Mouse (Mus musculus): ENCODE data around the gene Cdc42bpg. TPM values are rescaled to one million over a fixed set of nuclear protein-coding genes. Genes with fewer than 3 reads are reported as not detected.
A peak's percentile ranks its signal among the peaks of the same experiment; 100 is the strongest.

Gene Cdc42bpg
- polyA plus RNA-seq, 2 experiments: 2.0 to 15.2 TPM

DNA sequence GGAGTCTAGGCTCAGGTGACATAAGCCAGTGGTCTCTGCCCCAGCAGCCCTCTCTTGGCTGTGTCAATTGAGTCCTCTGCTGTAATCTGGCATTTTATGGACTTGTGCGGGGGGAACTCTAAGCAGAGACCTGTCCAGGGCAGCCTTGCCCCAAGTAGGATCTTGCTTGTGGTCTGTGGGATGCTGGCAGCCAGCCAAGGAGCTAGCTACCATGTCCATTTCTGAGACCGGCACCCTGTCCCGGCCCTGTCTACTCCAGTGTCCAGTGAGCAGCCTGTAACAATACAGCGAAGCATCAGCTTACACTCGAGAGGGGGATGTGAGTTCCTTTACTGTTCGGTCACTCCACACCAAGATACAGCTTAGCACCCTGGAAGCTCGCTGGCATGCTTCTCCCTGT is 47.8 kb downstream of the Cdc42bpg start:
- 80% methylated on average over 7 of the region's 7 CpGs for WGBS
- H3K9me3 ChIP-seq (ENCODE audit: control insufficient read depth, low read length): no peaks in the 10 kb centered on the region
- DNase-seq (ENCODE audit: low spot score): no peak
- H3K4me2 ChIP-seq (replicated peaks; ENCODE audit: low read depth, low read length, severe bottlenecking): no peak overlapping the region
- H3K36me3 ChIP-seq (ENCODE audit: control insufficient read depth, insufficient read depth, low read length): peaks cover 27% of the 10 kb centered on the region
- no peak overlapping the region for H3K4me3 ChIP-seq (replicated peaks; ENCODE audit: low read length)
- H3K27me3 ChIP-seq (ENCODE audit: control insufficient read depth, insufficient read depth, low read length): no peaks in the 10 kb centered on the region
- H3K27ac ChIP-seq (replicated peaks; ENCODE audit: low read depth, low read length): no peak overlapping the region
- ATAC-seq (ENCODE audit: low FRiP score, low read depth): no peak
- no peak overlapping the region for H3K9ac ChIP-seq (ENCODE audit: low read depth, low read length, severe bottlenecking)
- H3K4me1 ChIP-seq (ENCODE audit: control insufficient read depth, insufficient read depth, low read length): no peaks in the 10 kb centered on the region
- no peak for TF ChIP-seq POLR2A (IDR thresholded peaks at IDR 0.05; ENCODE audit: borderline replicate concordance, extremely low read depth, insufficient read depth, insufficient read length)

DNA sequence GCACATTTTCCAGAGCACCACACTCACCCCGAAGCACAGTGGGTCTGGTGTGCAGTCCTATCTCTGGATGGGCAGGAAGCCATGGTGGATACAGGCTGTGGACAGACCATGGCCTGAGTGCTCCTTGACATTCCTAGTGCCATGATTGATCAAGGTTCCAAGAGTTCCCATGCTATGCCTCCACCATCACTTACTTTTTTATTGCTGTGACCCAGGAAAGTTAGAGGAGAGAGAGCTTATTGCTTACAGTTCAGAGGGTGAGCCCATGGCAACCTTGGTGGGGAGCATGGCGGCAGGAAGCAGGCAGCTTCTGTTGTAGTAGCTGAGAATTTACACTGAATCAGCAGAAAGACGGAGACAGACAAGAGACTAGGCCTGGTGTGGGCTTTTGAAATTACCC is 55.0 kb downstream of the Cdc42bpg start:
- H3K27ac ChIP-seq (replicated peaks; ENCODE audit: low read depth, low read length): no peak overlapping the region
- no peak for TF ChIP-seq POLR2A (IDR thresholded peaks at IDR 0.05; ENCODE audit: borderline replicate concordance, extremely low read depth, insufficient read depth, insufficient read length)
- H3K9ac ChIP-seq (ENCODE audit: low read depth, low read length, severe bottlenecking): no peak overlapping the region
- DNase-seq (ENCODE audit: low spot score) (no peak), ATAC-seq (ENCODE audit: low FRiP score, low read depth) (no peak)
- H3K4me3 ChIP-seq (replicated peaks; ENCODE audit: low read length): no peak overlapping the region
- peaks cover 17% of the 10 kb centered on the region for H3K36me3 ChIP-seq (ENCODE audit: control insufficient read depth, insufficient read depth, low read length)
- no peaks in the 10 kb centered on the region for H3K9me3 ChIP-seq (ENCODE audit: control insufficient read depth, low read length)
- 93% methylated on average over 3 of the region's 3 CpGs for WGBS
- no peak overlapping the region for H3K4me2 ChIP-seq (replicated peaks; ENCODE audit: low read depth, low read length, severe bottlenecking)
- H3K4me1 ChIP-seq (ENCODE audit: control insufficient read depth, insufficient read depth, low read length): peaks cover 13% of the 10 kb centered on the region
- H3K27me3 ChIP-seq (ENCODE audit: control insufficient read depth, insufficient read depth, low read length): no peaks in the 10 kb centered on the region

DNA sequence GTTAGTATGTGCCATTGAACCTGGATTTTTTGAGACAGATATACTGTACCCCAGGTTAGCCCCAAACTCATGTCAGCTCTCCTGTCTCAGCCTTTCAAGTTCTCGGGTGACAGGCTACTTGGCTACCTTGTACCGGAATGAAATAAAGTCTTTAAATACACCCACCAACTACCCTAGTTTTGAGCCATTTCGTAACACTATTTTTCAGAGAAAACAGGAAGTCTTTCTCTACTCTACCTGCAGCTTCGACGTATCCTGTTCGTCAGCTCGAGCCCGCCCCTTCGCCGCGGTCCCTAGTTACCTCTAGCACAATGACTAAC is 56.8 kb downstream of the Cdc42bpg start:
- Histone ChIP-seq H3K27ac (replicated peaks; ENCODE audit: low read depth, low read length) (peak overlapping the region; percentile 98), H3K4me1 (ENCODE audit: control insufficient read depth, insufficient read depth, low read length) (peaks cover 13% of the 10 kb centered on the region), H3K36me3 (ENCODE audit: control insufficient read depth, insufficient read depth, low read length) (peaks cover 35% of the 10 kb centered on the region), H3K9ac (ENCODE audit: low read depth, low read length, severe bottlenecking) (peak overlapping the region; percentile 31; the same call in 1 of the 2 replicates), H3K4me2 (replicated peaks; ENCODE audit: low read depth, low read length, severe bottlenecking) (peak overlapping the region; percentile 56), H3K4me3 (replicated peaks; ENCODE audit: low read length) (peak overlapping the region; percentile 100), H3K27me3 (ENCODE audit: control insufficient read depth, insufficient read depth, low read length) (no peaks in the 10 kb centered on the region), H3K9me3 (ENCODE audit: control insufficient read depth, low read length) (no peaks in the 10 kb centered on the region)
- DNase-seq (ENCODE audit: low spot score) (no peak), ATAC-seq (ENCODE audit: low FRiP score, low read depth) (no peak)
- under 1% methylated on average over 11 of the region's 11 CpGs for WGBS
- no peak for TF ChIP-seq POLR2A (IDR thresholded peaks at IDR 0.05; ENCODE audit: borderline replicate concordance, extremely low read depth, insufficient read depth, insufficient read length)

GRCm38 (mm10) chr19:6363411-6364240 is 57.4 kb downstream of the Cdc42bpg start, which contains the start of gene Sf1:
Gene Sf1 (plus strand): TSS chr19:6363690.
- ATAC-seq (ENCODE audit: low FRiP score, low read depth) (peak; percentile 98), DNase-seq (ENCODE audit: low spot score) (peak; percentile 100)
- peak within 1 kb of the TSS; percentile 94 for H3K4me2 ChIP-seq (replicated peaks; ENCODE audit: low read depth, low read length, severe bottlenecking)
- no peaks in the 10 kb centered on the region for H3K27me3 ChIP-seq (ENCODE audit: control insufficient read depth, insufficient read depth, low read length)
- peaks cover 41% of the 10 kb centered on the region for H3K36me3 ChIP-seq (ENCODE audit: control insufficient read depth, insufficient read depth, low read length)
- 0 out of 2 replicates have a peak, but pooled peaks have one; percentile 69 for TF ChIP-seq POLR2A (IDR thresholded peaks at IDR 0.05; ENCODE audit: borderline replicate concordance, extremely low read depth, insufficient read depth, insufficient read length)
- peaks cover 13% of the 10 kb centered on the region for H3K4me1 ChIP-seq (ENCODE audit: control insufficient read depth, insufficient read depth, low read length)
- peak within 1 kb of the TSS; percentile 98 for H3K27ac ChIP-seq (replicated peaks; ENCODE audit: low read depth, low read length)
- H3K4me3 ChIP-seq (replicated peaks; ENCODE audit: low read length): peak within 1 kb of the TSS; percentile 100
- H3K9ac ChIP-seq (ENCODE audit: low read depth, low read length, severe bottlenecking): peak within 1 kb of the TSS; percentile 99
- under 1% methylated on average over 81 of the region's 85 CpGs for WGBS
- no peaks in the 10 kb centered on the region for H3K9me3 ChIP-seq (ENCODE audit: control insufficient read depth, low read length)

GRCm38 (mm10) chr19:6364317-6364725 is 58.1 kb downstream of the Cdc42bpg start:
- TF ChIP-seq POLR2A (IDR thresholded peaks at IDR 0.05; ENCODE audit: borderline replicate concordance, extremely low read depth, insufficient read depth, insufficient read length): 0 out of 2 replicates have a peak, but pooled peaks have one; percentile 12
- Histone ChIP-seq H3K36me3 (ENCODE audit: control insufficient read depth, insufficient read depth, low read length) (peaks cover 47% of the 10 kb centered on the region), H3K9me3 (ENCODE audit: control insufficient read depth, low read length) (no peaks in the 10 kb centered on the region), H3K4me3 (replicated peaks; ENCODE audit: low read length) (peak overlapping the region; percentile 100), H3K9ac (ENCODE audit: low read depth, low read length, severe bottlenecking) (peak overlapping the region; percentile 99), H3K4me1 (ENCODE audit: control insufficient read depth, insufficient read depth, low read length) (peaks cover 13% of the 10 kb centered on the region), H3K27ac (replicated peaks; ENCODE audit: low read depth, low read length) (peak overlapping the region; percentile 98), H3K27me3 (ENCODE audit: control insufficient read depth, insufficient read depth, low read length) (no peaks in the 10 kb centered on the region), H3K4me2 (replicated peaks; ENCODE audit: low read depth, low read length, severe bottlenecking) (peak overlapping the region; percentile 94)
- ATAC-seq (ENCODE audit: low FRiP score, low read depth): no peak
- WGBS: 0% methylated on average over 38 of the region's 55 CpGs
- peak; percentile 86 for DNase-seq (ENCODE audit: low spot score)
